Mouse (Mus musculus): Measurements from ENCODE around the gene Gm20388.

Gm20388 gene

DNA sequence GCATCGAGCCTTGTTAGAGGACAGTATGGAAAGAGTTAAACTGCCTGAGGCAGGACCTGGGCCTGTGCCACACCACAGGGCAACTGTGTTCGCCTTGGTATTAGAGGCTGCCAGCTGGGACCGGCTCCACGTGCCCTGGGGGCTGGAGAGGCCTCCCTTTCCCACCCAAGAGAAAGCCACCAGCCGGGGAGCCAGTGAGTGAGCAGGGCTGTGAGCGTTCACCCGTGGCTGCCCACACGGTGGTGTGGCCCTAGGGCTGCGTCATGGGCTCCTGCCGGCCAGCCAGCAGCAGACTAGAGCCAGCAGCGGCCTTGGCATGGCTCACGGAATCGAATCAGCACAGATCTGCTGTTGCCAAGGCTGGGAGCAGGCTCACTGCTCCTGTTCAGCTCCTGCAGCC is 359.8 kb downstream of the Gm20388 start:
- peak in 1 of 2 experiments; percentile 25 for DNase-seq

DNA sequence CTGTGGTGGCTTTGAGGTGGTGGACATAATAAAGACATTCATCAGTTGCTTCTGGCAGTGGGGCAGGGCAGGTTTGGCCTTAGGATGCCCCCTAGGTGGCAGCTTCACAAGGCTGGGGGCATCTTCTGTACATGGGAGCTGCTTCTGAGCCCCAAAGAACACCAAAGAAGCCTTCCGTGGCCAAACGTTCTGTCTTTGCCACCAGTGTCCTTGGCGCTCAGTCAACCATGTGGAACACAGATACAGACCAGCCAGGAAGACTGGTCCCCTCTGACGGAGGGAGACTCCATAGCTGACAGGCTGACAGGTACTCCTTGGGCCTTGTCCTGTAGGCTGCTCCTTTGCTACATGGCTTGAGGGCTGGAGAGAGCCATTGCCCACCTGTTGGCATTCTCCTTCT is 362.8 kb downstream of the Gm20388 start:
- no peak for DNase-seq

DNA sequence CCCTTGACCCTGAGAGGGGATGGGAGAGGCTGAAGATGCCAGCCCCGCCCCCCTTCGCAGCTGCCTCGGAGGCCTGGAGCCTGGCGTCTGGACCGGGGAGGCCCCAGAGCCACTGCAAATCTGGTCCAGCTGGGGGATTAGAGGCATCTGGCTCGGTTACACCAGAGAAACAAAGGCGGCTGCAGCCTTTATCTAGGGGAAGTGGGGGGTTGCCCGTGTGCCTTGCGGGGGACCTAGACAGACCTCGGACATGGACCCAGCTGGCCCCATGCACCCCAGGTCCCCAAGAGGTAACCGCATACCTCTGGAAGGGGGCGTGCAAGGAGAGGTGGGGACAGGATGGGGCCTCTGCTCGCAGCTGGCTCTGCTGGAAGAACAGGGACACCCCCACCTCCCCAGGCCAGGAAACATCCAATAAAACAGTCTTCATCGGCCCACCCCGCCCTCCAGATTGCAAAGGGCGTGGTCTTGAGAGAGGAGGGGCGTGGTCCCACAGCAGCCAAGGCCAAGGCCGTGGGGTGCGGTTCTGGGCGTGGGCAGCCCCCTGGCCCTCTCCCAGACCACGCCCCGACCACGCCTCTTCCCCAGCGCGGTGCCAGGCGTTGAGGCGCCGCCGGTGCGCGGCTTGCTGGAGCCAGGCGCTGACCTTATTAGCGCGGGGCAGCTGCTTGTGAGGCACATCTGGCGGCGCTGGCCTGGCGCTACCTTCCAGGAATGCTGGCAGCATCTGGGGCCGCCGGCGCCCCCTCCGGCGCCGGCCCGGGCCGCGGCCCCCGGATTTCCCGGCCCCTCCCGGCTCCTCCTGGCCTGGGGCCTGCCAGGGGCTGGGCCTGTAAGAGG is 365.6 kb downstream of the Gm20388 start:
- peak; percentile 87 to 89 for DNase-seq

DNA sequence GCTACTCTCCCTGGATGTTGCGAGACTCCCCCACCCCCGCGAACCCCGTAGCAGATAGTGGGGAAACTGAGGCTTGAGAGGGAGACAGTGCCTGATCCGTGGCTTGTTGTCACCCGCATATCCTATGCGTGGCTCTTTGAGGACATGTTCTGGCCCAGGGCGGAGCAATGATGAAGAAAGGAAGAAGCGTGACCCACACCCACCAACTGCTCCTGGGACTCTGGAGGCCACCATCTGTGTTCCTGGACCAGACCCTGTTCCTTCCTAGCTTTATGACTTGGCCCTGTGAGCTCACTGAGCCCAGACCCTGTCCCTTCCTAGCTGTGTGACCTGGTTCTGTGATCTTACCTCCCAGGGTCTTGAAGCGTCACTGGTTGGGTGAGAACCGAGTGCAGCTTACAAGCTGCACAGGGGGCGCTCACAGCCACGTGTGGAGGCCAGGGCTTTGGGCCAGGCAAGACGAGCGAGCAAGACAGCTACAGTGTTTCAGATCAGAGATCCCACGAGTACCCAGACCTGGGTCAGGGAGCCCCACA is 366.3 kb downstream of the Gm20388 start:
- peak in 1 of 2 experiments; percentile 30 for DNase-seq

DNA sequence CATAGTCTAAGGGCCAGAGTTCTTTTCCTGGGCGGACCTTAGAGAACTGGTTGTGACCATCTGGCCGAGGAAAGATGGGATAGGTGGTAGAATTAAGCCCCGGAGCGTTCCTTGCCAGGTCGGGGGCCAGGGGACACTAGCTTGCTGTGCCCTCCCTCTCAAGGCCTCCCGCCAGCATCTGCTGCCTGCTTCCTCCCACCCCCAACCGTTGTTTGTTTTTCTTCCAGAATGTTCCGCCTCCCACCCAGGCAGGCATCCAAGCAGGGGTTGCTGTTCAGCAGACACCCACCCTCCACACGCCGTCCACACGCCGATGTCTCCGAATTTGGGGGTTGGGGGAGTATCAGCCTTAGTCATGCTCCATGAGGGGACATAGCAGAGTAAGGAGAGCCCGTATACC is 367.4 kb downstream of the Gm20388 start:
- no peak for DNase-seq

DNA sequence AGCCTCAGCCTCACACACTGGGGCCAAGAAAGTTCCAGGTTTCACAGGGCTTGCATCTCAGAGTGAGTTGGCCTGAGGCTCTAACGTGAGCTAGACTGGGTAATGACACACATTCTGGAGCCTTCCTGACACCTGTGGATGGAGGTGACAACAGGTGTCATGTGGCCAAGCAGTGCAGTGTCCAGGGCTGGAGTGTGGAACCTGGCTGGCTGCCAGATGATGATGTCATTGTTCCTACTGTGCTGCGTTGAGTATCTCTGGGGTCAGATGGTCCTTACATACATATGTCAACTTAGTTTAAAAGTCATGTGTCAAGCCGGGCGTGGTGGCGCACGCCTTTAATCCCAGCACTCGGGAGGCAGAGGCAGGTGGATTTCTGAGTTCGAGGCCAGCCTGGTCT is 368.8 kb downstream of the Gm20388 start:
- no peak for DNase-seq

DNA sequence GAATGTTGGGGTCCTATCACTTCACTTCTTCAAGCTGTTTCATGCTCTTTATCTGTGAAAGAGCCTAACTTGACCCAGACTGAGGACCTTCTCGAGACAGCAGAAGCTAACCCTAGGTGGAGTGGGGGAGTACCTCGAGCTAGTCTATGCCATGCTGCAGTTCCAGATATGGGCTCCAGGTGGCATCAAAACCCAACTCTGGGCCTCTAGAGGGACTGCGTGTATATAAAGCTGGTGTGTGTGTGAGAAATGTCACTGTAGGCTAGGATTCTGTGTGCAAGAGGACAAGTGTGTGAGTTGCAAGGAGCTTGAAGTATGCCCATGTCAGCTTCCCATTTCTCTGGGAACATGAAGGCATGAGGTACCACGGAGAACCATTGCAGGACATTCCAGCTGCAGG is 370.8 kb downstream of the Gm20388 start:
- peak; percentile 53 to 78 for DNase-seq

DNA sequence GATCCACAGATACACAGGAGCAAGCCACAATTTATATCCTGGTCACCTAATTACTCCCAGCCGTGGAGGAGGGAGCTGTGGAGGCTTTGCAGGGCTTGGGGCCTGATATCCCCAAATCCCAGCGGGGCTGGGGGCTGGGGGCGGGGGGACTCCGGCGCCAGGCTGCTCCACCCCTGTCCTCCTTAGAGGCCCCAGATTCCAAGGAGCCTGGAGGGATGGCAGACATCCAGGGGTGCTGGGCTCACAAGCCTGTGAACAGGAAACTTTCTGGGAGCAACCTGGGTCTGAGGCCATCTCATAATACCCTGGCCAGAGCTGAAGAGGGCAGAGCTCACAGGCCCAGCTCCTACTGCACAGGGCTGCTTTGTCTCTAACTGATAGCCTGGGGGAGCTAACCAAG is 371.8 kb downstream of the Gm20388 start:
- no peak for DNase-seq

DNA sequence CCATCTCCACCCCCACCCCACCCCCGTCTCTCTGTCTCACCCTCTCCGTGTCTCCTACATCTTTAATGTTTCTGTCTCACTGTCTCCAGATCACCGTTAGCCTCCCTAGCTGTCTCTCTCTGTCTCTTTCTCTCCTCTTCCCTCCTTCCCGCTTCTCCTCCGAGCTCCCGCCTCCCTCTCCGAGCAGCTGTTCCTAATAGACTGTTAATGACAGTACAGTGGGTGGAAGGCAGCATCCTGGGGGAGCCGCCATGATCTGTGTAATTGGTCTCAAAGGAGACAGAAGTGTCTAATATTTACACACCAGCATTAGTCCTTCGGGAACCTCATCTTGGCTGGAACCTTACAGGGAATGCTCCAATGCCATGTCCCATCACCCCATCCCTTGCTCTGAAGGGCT is 373.6 kb downstream of the Gm20388 start:
- DNase-seq = no peak

DNA sequence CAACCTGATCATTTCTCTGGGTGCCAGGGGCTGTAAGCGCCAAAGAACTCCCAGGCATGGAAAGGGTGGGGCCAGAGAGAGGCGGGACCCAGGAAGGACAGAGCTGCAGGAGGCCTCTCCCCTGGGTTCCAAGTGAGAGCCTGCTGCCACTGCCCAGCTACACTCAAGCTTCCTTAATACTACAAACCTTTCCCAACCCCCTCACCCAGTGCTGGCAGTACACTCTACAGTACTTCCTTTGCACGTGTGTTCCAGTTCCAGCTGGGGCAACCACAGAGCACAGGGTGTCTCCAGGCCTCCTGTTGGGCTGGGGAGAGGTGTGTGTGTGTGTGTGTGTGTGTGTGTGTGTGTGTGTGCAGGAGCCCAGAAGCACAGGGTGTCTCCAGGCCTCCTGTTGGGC is 374.4 kb downstream of the Gm20388 start:
- DNase-seq = peak in 1 of 2 experiments; percentile 37

DNA sequence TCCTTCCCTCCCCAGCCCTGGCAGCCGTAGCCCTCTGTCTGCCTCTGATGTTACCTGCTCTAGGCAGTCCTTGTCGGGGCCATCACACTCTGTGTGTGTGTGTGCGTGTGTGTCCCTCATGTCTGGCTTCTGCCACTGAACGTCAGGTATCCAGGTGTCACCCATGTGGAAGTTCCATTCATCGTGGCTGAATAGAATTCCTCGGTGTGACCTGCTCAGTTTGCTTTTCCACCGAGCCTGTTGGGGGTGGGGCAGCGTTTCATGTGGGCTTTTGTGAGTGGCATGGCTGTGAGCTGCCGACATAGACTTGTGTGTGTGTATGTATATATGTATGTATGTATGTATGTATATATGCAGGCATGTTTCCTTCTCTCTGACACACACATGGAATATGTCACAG is 375.2 kb downstream of the Gm20388 start:
- no peak for DNase-seq

DNA sequence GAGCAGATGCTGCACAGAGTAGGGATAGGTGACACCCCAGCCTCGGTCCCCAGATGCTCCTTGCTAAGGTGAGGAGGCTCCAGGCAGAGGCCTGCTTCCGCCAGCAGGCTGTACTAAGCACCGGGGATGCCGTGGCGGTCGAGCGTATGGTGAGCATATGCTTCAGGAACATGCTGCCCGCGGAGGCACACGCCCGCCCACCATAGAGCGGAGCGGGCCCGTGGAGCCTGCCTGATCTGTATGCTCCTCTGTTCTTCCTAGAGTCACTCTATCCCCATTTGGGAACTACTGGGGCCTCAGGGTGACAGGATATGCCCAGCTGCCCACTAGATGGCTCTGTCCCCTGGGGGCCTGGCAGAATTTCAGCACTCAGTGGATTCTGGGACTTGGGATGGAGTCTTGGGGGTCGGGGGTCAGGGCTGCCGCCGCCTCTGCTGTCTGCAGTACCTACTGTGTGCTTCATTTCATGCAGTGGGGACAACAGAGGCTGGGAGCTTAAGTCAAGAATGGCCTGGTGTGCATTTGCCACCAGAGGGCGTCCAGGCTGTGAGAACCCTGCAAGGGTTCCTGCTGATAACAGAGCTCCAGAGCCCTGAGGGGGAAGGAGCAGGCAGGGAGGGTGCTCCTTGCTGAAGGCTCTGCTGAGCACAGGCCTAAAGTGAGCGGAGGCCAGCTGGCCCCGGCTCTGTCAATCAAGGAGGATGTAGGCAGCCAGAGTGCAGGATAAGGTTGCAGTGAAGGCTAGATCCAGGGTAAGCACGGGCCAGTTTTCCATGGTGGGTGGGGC is 377.7 kb downstream of the Gm20388 start:
- DNase-seq = peak in 1 of 2 experiments; percentile 40

DNA sequence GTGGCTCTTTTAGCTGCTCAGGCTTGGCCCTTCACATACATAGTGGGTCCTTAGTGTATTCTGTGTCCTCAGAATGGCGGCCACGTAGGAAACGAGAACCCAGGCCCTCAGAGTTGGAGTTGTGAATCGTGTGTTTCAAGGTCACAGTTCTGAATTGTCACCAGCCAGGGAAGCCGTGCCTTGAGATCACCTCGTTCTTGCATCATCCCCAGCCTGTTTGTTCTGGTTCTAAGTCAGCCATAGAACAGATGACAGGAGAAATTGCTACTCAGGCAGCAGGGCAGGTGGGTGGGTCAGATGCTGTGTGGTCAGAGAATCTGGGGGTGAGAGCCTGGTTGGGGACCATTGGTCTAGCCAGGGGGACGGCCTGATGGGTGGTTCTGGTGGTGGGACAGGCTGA is 378.6 kb downstream of the Gm20388 start:
- no peak for DNase-seq

DNA sequence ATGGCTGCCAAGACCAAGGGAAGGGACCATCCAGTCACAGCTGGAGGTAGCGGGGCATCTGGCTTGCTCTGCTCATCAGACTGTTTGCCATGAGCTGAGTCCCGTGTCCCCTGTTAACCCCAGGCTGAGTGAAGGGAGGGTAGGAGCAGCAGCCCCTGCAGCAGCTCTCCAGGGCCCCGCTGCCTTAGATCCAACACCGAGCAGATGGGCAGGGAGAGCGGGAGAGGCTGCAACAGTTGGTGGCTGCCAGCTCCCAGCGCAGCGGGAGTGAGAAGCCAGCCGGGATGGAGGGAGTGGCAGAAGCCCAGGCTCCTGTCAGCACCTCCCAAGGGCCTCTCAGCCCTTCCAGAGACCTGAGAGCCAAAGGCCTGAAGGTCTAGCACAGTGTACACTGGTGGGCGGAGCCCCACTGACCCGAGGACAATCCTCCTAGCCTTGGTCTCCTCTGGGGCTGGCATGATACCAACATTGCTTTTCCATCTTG is 379.1 kb downstream of the Gm20388 start:
- DNase-seq = no peak

DNA sequence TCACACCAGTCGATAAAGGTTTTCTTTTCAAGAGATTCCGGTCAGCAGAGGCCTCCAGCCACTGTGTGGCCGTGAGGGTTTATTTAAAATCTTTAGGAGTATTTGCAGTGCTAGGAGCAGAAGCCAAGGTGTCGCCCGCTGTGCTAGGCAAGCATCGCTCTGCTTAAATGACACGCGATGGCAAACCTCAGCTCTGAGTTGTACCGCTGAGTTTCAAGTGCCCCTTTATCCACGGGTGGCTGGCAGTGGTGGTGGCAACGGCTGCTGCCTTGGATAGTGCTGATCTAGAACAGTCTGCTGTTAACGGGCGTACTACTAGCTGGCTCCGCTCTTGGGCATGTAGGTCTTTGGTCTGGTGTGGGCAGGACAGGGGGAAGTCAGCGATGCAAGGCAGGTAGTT is 380.0 kb downstream of the Gm20388 start:
- no peak for DNase-seq

DNA sequence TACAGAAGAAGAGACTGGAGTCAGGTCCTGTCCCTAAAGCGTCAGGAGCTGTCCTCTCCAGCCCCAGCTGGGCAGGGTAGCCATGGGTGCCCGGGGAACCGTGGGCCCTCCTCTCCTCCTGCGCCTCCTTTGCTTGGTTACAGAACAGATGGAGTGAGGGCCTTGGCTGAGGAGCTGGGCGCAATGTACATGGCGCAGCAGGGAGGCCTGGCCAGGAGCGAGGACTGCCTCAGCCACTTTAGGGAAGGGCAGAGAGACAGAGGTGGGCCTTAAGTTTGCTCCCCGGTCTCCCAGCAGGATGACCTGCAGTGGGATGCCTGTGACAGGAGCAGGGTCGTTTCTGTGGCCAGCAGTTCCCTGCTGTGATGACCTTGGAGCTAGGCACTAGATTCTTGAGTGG is 381.0 kb downstream of the Gm20388 start:
- no peak for DNase-seq

DNA sequence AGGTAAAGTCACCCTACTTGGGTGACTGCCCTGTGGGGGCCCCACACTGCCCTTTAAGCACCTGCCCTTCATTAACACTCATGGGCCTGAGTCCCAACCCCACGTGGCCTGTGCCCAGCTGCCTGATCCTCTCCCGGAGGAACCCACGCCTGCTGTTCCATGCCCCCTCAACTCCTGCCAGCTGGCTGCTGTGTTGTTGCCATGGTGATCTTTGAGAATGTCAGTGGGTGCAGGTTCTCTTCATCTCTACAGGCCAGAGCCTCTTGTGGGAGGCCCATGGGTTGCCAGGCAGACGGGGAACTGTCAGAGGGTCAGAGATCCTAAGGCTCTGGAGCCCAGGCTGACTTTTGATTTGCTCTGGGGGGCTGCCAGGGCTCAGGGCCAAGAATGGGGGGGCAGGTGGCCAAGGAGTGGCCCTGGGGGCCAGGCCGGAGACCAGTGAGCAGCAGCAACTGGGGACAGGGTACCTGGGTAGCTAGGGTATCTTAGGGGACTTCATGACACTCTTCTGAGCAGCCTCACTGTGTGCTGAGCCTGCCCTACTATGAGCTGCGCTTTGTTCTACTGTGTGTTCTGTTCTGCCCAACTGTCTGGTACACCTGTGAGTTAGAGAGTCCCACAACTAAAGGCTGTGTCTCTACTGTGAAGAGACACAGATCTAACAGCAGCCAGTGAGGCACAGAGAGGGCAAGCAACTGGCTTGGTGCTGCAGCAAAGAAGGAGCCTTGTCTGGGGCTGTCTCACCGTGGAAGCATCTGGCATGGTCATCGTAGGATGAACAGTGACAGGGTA is 381.9 kb downstream of the Gm20388 start:
- DNase-seq = peak in 1 of 2 experiments; percentile 33

DNA sequence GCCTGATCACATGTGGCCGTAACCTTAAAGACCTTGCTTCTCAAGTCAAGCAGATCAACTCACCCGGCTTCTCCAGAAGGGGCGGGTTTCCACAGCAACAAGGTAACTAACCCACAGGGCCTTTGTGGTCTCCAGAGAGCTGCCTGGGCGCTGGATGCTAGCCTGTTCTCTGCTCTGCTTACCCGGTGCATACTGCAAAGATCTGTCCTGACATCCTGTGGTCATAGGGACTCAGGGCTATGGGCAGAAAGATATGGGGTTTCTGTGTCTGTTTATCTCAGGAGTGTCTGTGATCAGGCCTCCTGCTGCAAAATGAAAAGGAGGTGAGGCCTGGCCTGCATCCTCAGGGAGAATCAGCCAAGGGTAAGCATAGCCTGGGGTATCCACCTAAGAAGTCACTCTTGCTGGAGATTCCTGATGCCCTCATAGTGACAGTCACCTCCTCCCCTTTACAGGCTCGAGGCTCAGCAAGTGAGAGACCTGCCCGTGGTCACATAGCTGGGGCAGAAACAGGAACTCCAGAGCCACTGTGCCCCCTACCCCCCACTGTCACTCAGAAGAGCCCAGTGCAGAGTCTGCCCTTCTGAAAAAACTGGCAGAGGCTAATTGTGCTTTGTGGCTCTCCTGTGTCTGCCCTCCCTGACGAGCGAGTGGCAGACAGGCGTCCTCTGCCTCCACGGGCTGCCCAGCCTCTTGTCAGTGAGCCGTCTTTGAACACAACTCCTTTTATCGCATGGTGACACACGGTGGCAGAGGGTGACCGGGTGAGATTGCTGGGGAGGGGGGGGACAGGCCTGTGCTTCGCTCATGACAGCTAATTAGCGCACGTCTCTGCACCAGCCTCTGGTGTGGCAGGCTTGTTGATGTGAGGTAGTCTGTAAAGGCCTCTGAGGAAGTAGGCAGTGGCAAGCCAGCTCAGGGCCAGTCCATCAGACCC is 383.0 kb downstream of the Gm20388 start:
- DNase-seq = no peak

DNA sequence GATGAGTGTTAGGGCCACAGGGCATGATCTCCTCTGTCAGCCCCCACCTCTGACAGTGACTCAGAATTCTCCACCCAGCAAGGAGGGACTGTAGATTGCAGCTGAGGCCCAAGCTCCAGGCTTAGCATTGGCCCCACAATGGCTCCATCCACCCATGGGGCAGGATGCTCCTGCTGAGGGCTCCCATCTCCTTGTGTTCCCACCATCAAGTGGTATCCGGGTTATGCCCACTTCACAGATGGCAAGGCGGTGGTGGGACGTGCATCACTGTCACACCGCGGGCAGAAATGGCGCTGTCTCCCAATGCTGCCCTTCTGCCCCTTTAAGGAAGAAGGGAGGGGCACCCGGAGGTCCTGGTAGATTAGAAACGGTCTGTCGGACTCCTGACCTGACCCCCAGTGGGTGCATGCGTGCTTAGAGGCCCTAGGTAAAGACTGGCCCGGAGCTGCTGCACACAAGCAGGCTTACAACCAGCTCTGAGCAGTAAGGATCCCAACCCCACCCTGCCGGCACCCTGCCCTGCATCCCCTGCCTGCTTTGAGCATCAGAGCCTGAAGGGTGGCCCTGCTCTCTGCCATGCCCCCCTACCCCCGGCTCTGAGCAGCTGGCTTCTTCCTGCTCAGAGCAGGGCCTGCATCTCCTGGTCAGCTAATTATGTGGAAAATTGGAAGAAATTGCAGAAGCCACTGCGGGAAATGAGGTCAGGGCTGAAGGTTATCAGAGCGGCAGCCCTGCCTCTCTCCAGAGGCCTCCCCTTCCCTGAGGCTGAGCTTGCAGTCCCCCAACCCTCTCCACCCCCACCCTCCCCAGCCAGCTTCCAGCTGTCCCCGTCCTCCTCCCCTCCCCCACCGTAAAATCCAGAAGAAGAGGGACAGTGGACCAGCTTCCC is 384.6 kb downstream of the Gm20388 start:
- no peak for DNase-seq

DNA sequence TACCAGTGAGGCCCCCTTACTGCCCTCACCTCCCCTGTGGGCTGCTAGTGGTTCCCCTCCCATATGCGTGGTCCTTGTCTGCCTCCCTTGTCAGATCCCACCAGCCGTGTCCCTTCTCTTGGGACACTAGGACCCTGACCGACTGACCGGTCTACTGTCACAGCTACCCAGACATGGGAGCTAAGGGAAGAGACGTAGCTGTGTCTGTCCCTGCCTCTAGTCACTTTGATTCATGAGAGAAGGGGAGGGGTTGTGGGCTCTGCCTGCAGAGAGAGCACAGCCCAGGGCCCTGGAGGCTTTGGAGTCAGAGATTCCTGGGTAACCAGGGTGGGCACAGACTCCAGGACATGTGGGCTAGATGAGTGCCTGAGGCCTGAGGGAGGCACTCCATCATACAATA is 386.4 kb downstream of the Gm20388 start:
- no peak for DNase-seq

All from kidney, adult 8-10 months (tissue).